Mouse (Mus musculus) forelimb bud, embryonic 11.5 days (tissue): ENCODE measurements around the gene Wdr45.
"Not testable (repeated sequence)": the region's sequence is repeated elsewhere in the genome, so short reads cannot be mapped to it uniquely, and the experiment has no call there.

ENCODE experiments used
- DNase-seq: peaks from one replicate; pipeline ENCODE4 v3.0.0-alpha.2; 2012; ENCODE audit warnings: low read depth, low spot score

The Wdr45 gene

DNA sequence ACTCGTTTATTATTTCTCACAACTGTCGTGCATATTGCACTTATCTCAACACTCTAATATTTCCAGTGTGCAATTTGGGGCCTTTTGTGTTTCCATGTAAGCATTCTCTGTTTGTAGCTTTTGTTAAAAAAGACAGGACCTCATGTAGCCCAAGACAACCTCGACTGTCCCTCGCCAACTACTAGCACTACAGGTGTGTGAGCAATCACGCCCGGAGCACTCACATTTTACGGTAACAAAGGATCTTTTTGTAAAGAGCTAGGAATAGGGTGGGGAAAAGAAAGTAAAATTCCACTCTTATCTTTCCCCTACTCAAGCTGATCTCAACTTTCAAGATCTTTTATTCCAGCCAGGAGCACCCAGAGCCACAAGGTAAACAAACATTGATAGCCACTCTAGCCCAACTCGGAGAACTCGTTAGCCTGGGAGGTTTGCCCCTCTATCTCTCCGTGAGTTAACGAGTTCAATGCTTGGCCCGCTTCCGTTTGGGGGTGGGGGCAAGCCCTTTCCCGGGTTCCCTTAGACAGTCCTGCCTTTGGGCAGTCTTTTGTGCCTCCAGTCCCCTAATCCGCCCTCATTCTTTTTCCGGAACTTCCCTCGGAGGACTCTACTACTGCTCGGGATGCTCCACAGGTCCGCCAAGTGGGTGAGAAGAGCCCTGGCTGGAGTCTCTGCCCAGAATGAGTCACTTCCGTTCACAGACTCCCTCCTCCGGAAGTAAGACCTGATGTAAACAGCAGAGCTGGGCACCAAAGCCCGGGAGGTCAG is 7.6 kb downstream of the Wdr45 start, which contains the start of gene Gm45208:
Gene Gm45208, plus strand, starts transcription at position 732 of the 768 bp plus-strand sequence.
- DNase-seq: peak; percentile 65

DNA sequence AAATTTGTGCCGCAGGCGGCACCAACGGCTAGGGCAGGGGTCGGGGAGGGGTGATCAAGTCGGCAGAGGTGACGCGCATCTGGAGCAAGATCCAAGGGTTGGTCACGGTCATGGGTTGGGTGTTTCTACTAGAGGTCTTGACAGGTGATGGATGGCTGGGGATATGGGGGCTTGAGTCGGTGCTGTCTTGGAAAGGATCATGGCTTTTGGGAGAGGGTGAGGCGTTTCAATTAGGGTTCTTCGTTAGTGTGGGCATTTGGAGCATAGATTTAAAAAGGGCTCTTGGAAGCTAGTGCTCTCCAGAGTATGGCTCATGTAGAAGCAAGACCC is 8.1 kb downstream of the Wdr45 start:
- DNase-seq: no peak

DNA sequence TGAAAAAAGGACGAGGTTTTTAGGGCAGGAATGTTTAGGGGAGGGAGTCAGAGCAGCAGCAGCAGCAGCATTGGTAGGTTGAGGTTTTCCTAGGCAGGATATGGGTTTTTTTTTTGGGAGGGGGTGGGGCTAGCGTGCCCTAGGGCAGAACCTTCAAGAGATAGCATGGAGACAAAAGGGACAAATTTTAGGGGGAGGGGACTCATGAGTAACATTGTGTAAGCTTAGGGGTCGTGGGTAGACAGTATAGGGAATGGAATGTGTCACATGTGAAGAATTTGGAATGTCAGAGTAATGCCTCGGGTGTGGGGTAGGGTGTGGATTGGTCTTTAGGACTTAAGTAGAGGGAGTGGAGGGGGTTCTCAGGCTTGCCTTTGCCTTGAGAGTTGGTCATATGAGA is 8.6 kb downstream of the Wdr45 start:
- DNase-seq: no peak

DNA sequence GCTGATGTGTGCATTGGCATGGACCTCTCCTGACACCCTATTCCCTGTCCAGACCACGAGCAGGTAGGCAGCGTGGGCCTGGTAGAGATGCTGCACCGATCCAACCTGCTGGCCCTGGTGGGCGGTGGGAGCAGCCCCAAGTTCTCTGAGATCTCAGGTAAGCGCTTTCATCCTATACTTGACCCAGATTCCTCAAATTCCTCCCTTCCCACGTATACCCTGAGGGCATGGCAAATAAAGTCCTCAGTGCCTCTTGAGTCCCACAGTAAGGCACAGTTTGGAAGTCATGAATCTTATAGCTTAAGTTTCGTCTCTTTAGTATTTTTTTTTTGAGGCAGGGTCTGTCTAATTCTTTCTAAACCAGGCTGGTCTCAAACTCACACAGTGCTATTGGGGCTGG is 10.0 kb downstream of the Wdr45 start:
- no peak for DNase-seq

DNA sequence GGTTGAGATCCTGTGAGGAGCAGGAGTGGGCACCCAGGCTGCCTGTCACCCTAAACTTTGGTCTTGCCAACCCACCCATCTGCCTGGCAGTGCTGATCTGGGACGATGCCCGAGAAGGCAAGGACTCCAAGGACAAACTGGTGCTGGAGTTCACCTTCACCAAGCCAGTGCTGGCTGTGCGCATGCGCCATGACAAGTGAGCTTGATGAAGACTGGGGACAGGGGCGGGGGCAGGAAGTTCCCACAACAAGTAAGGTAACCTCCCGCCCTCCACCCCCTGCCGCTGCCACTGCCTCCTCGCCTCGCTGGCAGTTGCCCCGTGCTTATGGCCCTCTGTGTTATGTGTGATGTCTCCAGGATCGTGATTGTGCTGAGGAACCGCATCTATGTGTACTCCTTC is 11.7 kb downstream of the Wdr45 start:
- no peak for DNase-seq

DNA sequence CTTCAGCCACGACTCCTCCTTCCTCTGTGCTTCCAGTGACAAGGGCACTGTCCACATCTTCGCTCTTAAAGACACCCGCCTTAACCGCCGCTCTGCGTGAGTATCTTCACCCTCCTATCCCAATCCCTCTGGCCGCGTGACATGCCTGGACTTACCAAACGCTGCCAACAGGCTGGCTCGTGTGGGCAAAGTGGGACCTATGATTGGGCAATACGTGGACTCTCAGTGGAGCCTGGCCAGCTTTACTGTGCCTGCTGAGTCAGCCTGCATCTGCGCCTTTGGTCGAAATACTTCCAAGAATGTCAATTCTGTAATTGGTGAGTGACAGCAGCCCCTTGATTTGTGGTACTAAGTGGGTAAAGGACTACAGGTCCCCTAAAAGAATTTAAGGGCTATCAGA is 13.0 kb downstream of the Wdr45 start:
- no peak for DNase-seq

DNA sequence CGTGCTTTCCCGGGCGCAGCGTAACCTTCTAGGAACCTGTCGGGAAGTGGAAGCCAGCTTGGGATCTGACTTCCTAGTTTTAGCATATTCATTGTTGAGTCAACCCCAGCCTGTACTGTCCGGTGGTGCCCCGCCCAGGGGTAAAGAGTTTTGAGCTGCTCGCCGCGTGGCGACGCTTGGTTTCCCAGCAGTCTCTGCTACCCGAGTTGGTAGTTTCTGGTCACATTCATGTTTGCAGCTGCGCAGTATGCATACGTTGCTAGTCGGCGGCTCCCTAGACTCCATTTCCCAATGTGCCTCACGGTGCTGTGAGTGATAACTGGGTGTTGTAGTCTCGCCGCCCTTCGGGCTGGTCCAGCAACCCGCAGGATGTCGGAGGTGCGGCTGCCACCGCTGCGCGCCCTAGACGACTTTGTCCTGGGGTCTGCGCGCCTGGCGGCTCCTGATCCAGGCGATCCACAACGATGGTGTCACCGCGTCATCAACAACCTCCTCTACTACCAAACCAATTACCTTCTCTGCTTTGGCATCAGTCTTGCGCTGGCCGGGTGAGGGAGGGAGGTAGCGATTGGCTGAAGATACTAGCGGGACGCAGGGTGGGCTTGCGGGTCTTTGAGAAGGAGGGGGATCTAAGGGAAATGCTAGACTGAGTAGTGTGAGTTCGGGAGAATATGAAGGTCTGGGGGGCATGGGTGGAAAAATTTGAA is 14.2 kb downstream of the Wdr45 start, which contains the start of gene Praf2:
Gene Praf2, plus strand, starts transcription at position 225 of the 707 bp plus-strand sequence.
- DNase-seq: peak; percentile 83

DNA sequence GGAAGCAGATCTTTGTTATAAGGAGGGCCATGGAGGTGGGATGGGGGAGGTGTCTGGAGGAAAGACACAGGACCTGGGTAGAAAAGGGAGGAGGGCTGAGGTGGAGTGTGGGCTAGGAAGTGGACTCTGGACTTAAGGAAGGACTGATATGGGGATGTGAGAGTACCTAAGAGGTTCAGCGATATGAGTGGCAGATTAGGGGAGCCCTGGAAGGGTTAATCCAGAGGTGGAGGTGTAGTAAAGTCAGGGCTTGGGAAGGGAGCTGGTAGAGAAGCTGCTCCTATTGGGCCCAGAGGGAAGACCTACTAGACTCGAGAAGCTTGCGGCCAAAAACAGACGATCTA is 14.8 kb downstream of the Wdr45 start:
- no peak for DNase-seq

DNA sequence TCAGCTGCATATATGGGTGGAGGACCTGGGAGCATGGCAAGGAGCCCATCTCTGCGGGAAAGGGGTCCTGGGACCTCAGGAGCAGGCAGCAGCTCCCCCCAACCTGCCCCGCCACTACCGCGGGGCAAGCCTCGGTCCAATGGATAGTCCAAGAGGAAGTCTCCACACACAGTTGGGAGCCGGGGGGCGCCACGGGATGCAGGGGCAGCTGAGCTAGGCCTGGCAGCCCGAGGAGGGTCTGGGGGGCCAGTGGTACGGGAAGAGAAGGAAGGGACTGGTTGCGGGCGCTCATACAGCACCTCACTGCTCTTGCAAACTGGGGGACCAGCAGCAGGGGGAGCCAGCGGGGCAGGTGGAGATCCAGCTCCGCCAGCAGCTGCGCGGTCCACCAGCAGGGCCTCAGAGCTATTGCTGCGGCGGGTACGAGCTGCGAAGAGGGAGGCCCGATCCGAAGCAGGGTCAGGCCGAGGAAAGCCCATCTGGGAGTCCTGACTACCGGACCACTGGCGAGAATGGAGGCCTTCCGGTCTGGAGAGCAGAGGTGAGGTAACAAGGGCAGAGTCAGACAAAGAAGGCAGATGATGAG is 19.5 kb downstream of the Wdr45 start:
- DNase-seq: no peak

DNA sequence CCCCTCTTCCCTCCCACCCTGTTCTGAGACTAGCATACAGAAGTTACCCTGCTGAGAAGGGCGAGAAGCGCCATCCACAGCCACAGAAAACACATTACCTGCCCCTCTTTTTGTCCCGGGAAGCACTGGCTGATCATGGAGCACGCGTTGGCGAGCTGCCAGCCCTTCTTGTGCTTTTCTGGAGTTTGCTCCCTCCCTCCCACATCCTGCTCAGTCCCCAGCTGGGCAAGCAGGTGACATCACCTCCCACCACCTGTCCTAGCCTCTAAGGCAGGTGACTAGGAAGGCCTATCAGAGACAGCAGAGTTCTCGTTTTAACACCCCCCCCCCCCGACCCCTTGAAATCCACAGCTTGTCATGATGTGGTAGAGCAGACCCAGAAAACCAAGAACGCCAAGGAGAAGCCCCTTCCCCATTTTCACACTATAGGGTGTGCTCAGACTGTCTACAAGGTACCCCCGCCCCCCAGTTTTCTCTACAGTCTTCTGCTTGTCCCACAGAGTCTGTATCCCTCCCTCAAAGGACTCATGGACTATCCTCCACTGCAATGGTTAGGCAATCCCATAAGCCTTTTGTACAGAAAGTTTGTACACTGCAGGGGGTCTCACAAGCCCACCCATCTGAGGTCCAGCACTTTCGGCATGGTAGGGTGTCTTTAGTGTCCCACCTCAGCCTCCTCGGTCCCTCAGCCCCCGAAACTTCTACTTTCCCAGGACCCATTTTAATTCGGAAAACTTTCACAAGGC is 25.4 kb downstream of the Wdr45 start:
- no peak for DNase-seq

DNA sequence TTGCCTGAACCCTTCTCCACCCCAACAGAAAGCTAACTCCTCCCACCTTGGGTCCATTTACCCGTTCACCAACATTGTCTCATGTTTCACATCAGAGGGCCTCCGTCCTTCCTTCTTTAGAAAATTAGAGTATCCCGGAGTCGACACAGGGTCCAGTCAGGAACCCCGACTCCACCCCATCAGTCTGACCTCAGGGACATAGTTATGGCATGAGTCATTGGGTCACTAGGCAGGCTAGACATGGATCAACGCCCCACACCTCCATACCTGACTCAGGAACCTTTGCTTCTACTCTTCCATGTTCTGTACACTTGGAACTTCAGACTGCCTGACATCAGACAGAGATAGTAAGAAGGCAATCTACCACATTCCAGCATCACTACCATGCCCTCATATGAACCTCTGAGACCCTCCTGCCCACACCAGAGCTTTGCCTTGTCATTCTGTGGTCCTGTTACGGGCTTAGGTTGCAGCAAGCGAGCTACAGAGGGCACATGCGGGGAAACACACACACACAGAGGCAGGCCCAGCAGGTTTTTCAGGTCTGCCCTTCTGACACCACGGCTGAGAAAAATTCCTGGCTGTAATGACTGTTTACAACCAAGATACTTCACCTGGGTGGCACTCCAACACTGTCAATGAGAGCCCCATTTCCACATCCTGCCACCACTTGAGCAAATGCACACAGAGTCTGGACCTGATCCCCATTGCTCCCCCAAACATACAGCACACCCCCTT is 26.1 kb downstream of the Wdr45 start:
- DNase-seq: no peak

DNA sequence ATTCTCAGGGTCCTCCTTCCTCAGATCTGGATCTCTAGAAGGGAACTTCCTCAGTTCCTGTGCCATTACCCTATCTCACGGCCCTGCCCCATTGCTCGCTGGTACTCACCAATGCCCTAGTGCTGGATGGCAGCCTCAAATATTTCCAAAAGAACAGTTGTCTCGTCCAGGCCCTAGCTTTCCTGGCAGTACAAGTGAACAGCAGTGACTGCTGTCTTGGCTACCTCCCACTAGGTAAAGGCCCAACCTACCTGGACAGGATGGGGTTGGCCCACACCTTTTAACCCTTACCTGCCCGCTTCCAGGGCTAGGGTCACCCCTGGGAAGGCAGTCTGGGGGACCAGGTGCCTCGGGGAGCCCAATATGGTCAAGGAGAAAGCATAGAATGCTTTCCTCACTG is 27.0 kb downstream of the Wdr45 start:
- no peak for DNase-seq

DNA sequence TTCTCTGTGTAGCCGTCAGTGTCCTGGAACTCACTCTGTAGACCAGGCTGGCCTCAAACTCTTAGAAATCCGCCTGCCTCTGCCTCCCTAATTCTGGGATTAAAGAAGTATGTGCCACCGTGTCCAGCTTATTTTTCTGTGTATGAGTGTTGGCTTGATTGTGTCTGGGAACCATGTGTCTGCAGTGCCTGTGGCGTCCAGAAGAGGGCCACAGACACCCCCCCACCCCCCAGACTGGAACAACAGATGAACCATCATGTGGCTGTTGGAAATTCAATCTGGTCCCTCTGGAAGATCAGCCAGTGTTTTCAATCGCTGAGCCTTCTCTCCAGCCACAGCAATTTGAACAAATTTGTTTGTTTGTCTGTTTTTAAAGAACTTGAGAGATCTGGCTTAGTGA is 29.3 kb downstream of the Wdr45 start:
- DNase-seq: no peak

DNA sequence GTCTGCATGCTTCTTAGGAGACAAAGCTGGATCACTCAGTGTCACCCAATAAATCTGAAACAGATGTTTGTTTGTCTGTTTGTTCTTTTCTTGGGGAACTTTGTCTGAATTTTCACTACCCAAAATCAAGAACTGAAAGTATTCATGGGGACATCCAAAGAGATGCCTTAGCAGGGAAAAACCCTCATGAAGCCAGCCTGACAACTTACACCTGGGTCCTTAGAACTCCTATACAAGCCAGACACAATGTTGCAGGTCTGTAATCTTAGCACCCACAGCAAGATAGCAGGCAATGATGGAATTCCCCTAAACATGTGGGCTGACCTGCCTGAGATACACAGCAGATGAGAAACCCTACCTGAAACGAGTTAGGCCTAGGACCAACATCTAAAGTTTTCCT is 30.8 kb downstream of the Wdr45 start:
- no peak for DNase-seq

DNA sequence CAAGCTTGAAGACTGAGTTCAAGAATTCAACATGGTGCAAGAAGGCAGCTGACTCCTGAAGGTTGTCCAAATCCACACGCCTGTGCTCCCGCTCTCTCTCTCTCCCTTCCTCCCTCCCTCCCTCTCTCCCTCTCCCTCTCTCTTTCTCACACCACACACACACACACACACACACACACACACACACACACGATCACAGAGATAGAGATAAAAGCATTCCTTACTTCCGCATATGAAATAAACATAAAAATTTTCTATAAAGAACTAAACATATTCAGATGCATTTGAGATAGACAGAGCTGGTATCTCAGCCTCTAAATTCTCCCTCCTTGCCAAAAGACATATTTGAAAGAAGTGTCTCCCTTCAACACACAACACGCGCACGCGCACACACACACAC is 31.3 kb downstream of the Wdr45 start:
- DNase-seq: no peak

DNA sequence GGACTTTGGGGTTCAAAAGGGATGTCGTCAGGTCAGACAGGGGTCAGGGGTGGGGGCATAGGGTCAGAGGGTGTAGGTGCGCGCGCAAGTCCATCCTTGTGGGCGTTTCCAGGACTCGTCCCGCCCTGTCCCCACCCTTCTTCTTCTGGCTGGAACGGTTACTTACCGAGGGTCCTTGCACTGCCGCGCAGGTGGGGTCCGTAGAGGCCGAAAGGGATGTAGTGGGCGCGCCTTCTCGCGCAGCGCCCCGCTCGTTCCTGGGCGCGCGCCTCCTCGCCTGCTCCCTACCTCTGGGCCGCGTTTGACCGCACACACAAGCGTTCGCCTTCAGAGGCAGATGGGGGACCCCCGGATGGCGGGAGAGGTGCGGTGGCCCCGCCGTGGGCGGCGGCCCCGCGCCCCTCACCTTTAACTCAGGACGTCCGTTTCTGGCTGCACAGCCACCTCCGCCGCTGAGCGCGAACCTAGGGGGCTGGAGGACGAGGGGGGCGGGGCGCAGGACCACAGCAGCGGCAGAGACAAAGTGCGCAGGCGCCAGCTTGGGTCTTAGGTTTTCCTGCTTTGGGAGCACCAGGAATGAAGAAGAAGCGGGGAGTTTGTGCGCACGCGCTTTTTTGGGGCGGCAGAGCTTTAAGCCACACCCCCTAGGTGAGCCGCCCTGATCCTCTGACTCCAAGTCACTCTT is 36.4 kb downstream of the Wdr45 start, which contains the start of gene Ccdc120:
Gene Ccdc120, minus strand, starts transcription at position 474 of the 685 bp plus-strand sequence.
- peak; percentile 80 for DNase-seq

DNA sequence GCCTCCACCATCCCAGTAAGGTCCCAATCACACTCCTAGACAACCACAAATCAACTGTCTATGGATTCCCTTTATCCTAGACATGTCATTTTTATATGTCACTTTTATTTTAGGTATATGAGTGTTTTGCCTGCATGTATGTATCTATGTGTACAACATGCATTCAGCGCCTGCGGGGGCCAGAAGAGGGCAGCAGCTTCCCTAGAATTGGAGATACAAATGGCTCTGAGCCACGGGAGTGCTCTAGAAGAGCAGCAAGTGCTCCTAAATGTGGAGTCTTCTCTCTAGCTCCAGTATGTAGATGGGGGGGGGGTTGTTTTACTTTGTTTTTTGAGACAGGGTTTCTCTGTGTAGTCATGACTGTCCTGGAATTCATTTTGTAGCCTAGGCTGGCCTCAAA is 39.5 kb downstream of the Wdr45 start:
- DNase-seq: not testable (repeated sequence)

DNA sequence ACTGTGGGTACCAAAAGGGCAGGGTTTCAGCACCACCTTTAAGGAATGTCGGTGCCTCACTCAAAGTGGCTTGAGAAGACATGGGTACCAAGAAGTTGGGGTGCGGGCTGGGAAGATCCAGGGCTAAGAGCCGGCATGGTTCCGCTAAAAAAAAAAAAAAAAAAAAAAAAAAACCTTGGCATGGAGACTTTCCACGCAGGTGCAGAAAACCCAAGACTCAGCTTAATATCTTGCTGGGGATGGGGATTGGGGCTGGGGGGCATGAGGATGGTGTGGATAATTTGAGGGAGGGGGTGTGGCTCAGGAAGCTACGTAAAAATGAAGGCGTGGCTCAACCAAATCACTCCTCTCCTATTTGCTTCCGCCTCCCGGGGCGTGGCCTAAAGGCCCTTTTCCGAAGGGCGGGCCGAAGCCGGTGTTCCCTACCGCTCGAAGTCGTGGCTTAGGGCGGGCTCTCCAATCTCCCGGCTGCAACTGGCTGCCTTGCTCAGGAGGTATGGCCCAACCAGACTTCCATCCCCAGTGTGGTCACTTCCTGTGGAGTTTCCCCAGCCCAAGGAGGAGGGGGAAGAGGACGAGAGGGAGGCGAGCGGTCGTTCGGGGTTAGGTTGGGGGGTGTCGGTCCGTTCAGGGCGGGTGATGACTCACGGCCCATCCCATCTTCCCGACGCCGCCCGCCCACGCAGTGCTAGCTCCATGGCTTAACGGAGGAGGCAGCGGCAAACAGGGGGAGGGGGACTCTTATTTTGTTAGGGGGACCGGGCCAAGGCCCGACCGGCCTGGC is 48.2 kb downstream of the Wdr45 start, which contains the start of gene Tfe3:
Gene Tfe3, plus strand, starts transcription at position 424 of the 784 bp plus-strand sequence.
- peak; percentile 91 for DNase-seq

DNA sequence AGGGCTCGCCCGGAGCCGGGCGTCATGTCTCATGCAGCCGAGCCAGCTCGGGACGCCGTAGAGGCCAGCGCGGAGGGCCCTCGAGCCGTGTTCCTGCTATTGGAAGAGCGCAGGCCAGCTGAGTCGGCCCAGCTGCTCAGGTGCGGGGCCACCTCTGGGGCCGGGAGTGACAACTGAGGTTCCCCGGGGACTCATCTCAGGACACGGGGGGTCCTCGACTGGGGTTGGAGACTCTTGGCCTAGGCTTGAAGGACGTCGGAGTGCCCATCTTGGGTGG is 48.7 kb downstream of the Wdr45 start:
- no peak for DNase-seq
